Mouse (Mus musculus) kidney, embryonic 16.5 days (tissue): ENCODE results near the gene C130032M10Rik. TPM values are rescaled to one million over a fixed set of nuclear protein-coding genes. Genes with fewer than 3 reads are reported as not detected.

Source experiments
- ATAC-seq: fragments of 200-750 bp; cut with Nextera tagmentation; 2 replicates; pipeline ENCODE4 v1.8.0; 2017; ENCODE audit warnings: moderate TSS enrichment; ENCODE audit not compliant: low FRiP score, low TSS enrichment
- H3K27ac ChIP-seq: fragments of 300-500 bp; sonication (generic); 2 replicates; pipeline ENCODE4 v1.5.1; 2014; ENCODE audit warnings: low read length
- H3K27me3 ChIP-seq: fragments of 300-500 bp; sonication (generic); 2 replicates; pipeline ENCODE4 v1.6.1; 2014; ENCODE audit warnings: low read length, control low read depth, mixed read lengths; ENCODE audit not compliant: insufficient read depth
- H3K36me3 ChIP-seq: fragments of 300-500 bp; sonication (generic); 2 replicates; pipeline ENCODE4 v1.6.1; 2014; ENCODE audit warnings: low read length, control low read depth, mixed read lengths; ENCODE audit not compliant: insufficient read depth
- H3K4me1 ChIP-seq: fragments of 300-500 bp; sonication (generic); 2 replicates; pipeline ENCODE4 v1.6.1; 2014; ENCODE audit warnings: low read length, control low read depth, mixed read lengths; ENCODE audit not compliant: insufficient read depth
- H3K4me2 ChIP-seq: fragments of 300-500 bp; sonication (generic); replicated peaks from 2 replicates; pipeline ENCODE4 v1.6.1; 2014; ENCODE audit warnings: low read depth, low read length
- H3K4me3 ChIP-seq: fragments of 300-500 bp; sonication (generic); 2 replicates; pipeline ENCODE4 v1.5.1; 2014; ENCODE audit warnings: mild to moderate bottlenecking, low read length
- H3K9ac ChIP-seq: fragments of 300-500 bp; sonication (generic); replicated peaks from 2 replicates; pipeline ENCODE4 v1.6.1; 2014; ENCODE audit warnings: low read length
- H3K9me3 ChIP-seq: fragments of 300-500 bp; sonication (generic); 2 replicates; pipeline ENCODE4 v1.6.1; 2016; ENCODE audit warnings: low read length, control low read depth
- WGBS: fragments of 180-500 bp; shearing (Covaris S2); extraction: QIAGEN DNeasy Blood & Tissue Kit; methylation state at CpG from one replicate; pipeline ENCODE4 v1.1.7; 2014; 5-methylcytosine and 5-hydroxymethylcytosine counted together
- polyA plus RNA-seq: library from polyadenylated mRNA; unstranded; fragments of >200 nt; fragmentation: Nextera tagmentation; extraction: Ambion mirVana; gene quantifications from 2 replicates; pipeline ENCODE4 v1.2.1, GENCODE M21; 2015

The C130032M10Rik gene
- polyA plus RNA-seq, 1 experiment from 2014 or later, result 0.22 TPM

DNA sequence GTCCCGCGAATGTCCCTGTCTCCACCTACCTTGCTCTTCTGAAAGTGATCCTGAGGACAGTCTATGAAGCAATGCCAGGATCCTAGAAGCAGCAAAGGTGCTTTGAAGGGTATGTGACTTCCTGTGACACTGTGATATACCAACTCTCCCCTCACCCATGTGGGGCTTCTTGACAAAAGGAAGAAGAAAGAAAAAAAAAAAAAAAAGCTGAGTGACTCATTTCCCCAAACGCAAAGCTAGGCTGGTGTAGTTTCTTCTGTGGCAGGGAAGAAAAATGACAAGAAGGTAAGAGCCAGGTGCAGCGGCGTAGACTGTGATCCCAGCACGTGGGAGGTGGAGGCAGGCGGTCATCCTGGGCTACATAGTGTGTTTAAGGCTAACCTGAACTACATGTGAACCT, 19.0 kb upstream of the C130032M10Rik start:
- H3K9ac ChIP-seq, result no peak overlapping the region
- no peaks in the 10 kb centered on the region for H3K9me3 ChIP-seq
- no peak overlapping the region for H3K4me2 ChIP-seq
- ATAC-seq, result no peak
- no peak overlapping the region for H3K27ac ChIP-seq
- H3K36me3 ChIP-seq, result no peaks in the 10 kb centered on the region
- H3K4me3 ChIP-seq, result no peak overlapping the region
- peaks cover 5% of the 10 kb centered on the region; the same call in 1 of the 2 replicates for H3K27me3 ChIP-seq
- WGBS, result 79% methylated on average over 7 of the region's 7 CpGs
- no peaks in the 10 kb centered on the region for H3K4me1 ChIP-seq

DNA sequence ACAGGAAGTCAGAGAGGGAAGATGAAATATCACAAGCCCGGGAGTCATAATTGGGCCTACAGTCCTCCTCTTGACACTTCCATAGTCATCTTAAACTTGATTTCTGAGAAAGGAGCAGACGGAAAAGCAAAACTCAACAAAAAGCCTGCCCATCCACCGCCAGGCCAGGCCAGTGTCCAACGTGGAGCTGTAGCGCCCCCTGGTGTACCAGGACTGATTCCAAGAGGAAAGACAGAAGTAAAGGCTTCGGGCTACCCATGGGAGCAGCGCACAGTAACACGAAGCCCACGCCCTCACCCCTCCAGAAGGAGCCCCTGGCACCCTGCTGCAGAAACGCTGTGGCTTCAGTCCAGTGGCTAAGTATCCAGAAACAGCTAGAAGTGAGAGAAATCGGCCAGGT, 17.3 kb upstream of the C130032M10Rik start:
- Histone ChIP-seq H3K27me3 (peaks cover 5% of the 10 kb centered on the region; the same call in 1 of the 2 replicates), H3K9me3 (no peaks in the 10 kb centered on the region), H3K36me3 (no peaks in the 10 kb centered on the region), H3K9ac (no peak overlapping the region; the same call in 1 of the 2 replicates), H3K4me2 (peak overlapping the region; percentile 34; the same call in 1 of the 2 replicates), H3K4me3 (no peak overlapping the region), H3K4me1 (no peaks in the 10 kb centered on the region), H3K27ac (no peak overlapping the region)
- WGBS, result 5% methylated on average over 11 of the region's 11 CpGs
- peak; percentile 81 for ATAC-seq

DNA sequence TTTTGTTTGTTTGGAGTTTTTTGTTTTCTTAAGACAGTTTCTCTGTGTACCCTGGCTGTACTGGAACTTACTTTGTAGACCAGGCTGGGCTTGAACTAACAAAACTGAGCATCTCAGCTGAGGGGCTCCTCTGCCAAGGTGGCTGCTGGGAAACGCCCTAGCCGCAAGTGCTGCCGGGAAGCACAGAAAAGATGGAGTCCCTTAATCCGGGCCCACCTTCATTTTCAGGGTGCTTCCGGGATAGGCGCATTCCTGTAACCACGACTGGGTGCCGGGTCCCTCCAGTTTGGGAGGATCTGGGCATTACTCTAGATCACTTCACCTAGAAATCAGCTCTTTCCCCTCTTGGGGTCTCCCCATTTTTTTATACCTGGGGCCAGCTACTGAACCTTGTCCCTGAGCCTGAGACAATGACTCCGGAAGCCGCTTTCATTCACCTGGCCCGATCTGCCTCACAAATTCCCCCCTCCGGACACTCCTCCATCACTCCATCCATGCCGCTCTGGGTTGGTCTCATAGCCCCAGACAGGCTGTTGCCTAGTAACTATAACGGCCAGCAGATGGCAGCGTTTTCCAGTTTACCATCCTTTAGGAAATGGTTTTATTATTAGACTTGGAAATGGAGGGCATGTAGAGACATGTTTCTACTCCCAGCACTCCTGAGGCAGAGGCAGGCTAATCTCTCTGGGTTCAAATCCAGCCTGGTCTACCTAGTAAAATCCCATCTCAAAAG, 15.5 kb upstream of the C130032M10Rik start:
- H3K4me3 ChIP-seq, result no peak overlapping the region
- H3K4me2 ChIP-seq, result 0 out of 2 replicates have a peak overlapping the region, but pooled peaks have one; percentile 7
- no peaks in the 10 kb centered on the region for H3K9me3 ChIP-seq
- 0 out of 2 replicates have a peak, but pooled peaks have one; percentile 46 for ATAC-seq
- H3K4me1 ChIP-seq, result no peaks in the 10 kb centered on the region
- WGBS, result 18% methylated on average over 15 of the region's 15 CpGs
- peaks cover 5% of the 10 kb centered on the region; the same call in 1 of the 2 replicates for H3K27me3 ChIP-seq
- H3K27ac ChIP-seq, result no peak overlapping the region
- no peaks in the 10 kb centered on the region for H3K36me3 ChIP-seq
- no peak overlapping the region for H3K9ac ChIP-seq

DNA sequence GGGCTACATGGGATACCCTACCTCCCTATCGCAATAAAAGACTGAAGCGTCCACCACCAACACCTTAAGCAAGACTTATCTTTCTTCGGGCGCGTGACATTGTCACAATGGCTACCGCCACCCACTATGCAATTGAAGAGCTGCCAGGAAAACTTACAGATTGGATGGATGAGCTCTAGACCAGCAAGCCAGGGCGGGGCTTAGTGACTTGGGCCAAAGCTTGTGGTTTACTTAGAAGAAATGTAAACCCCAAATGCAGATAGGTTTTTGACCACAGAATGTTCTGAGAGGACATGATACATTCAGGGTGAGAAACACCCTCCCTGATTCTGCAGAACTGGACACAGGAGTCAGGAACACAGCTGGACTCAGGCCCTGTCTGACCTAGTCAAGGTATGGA, 14.4 kb upstream of the C130032M10Rik start:
- H3K9ac ChIP-seq, result no peak overlapping the region
- no peaks in the 10 kb centered on the region for H3K9me3 ChIP-seq
- WGBS, result 93% methylated on average over 7 of the region's 7 CpGs
- H3K27ac ChIP-seq, result no peak overlapping the region
- H3K4me2 ChIP-seq, result no peak overlapping the region
- no peak for ATAC-seq
- peaks cover 5% of the 10 kb centered on the region; the same call in 1 of the 2 replicates for H3K27me3 ChIP-seq
- no peak overlapping the region for H3K4me3 ChIP-seq
- no peaks in the 10 kb centered on the region for H3K36me3 ChIP-seq
- no peaks in the 10 kb centered on the region for H3K4me1 ChIP-seq

DNA sequence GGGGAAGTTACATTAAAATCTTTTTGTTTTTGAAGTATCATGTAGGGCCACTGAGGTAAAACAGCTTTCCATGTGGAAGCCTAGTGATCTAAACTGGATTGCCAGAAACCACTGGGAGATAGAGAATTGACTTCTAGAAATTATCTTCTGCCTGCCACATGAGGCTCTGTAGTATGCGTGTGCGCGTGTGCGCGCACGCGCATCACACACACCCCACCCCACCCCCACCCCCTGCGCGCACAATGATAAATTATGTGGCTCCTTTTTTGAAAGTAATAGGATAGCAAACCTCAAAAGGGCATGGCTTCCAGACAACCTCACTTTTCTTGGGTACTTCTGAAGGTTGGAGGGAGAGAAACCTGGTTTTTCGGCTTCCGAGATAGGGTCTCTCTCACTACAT, 13.6 kb upstream of the C130032M10Rik start:
- Histone ChIP-seq H3K9me3 (no peaks in the 10 kb centered on the region), H3K4me3 (no peak overlapping the region), H3K27ac (no peak overlapping the region), H3K27me3 (peaks cover 5% of the 10 kb centered on the region; the same call in 1 of the 2 replicates), H3K36me3 (no peaks in the 10 kb centered on the region), H3K9ac (no peak overlapping the region), H3K4me2 (no peak overlapping the region), H3K4me1 (no peaks in the 10 kb centered on the region)
- 95% methylated on average over 11 of the region's 11 CpGs for WGBS
- ATAC-seq, result no peak

DNA sequence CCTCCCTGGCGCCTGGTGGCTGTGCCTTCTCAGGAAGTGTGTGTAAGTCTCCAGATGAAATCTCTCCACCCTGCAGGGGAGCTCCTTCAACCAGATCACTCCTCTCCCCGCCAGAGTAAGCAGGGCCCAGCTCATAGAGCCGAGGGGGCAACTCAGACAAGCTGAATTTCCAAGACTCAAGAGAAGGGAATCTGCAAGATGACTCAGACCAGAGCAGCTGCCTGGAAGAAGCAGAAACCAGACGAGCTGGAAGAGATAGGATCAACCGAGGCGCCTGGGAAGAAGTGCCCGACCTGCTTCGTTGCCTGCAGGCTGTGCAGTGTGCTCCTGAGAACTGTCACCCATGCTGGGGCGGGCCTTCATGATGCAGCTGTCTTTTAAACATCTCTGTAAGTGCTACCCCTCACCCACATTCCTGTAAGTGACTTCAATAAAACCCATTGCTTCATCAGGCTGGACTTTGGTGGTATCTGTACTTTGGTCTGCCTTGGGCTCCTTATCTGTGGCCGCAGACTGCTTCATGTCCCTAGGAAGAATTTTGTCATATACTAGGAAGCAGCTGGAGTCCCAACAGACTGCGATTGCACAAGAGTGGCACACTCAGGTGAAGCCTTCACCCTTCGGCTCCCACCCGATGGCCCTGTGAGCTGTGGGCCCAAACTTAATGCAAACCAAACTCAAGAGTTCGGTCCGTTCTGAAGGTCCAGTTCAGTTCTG, 12.6 kb upstream of the C130032M10Rik start:
- ATAC-seq, result peak; percentile 52; the same call in 1 of the 2 replicates
- no peak overlapping the region for H3K4me2 ChIP-seq
- 65% methylated on average over 15 of the region's 15 CpGs for WGBS

DNA sequence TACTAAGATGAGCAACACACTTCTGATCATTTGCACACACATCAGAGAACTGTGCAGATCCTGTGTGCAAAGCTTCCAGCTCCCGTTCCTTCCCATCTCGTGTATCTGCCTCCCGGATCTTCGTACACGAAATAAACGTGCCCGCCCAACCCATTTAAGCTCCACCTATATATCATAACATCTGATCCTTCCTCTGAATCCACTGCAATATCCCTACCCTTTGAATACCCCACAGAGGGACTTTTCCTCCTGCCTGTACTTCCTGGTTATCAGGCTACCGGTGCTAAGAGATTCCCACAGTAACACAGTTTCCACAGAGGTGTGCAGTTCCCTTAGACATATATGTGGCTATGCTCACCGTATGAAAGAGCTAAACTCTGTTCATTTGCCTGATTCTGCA, 10.7 kb upstream of the C130032M10Rik start, which contains the start of gene Ccr4:
Ccr4 (minus strand) TSS at position 101 of the 400 bp plus-strand sequence.
- Histone ChIP-seq H3K9me3 (peaks cover 14% of the 10 kb centered on the region), H3K4me3 (no peak within 1 kb of the TSS), H3K9ac (no peak within 1 kb of the TSS), H3K27ac (no peak within 1 kb of the TSS), H3K36me3 (peaks cover 11% of the 10 kb centered on the region; the same call in 1 of the 2 replicates), H3K4me2 (no peak within 1 kb of the TSS), H3K4me1 (no peaks in the 10 kb centered on the region), H3K27me3 (0 out of 2 replicates have a peak, but pooled peaks cover 1% of the 10 kb centered on the region)
- 89% methylated on average over 9 of the region's 9 CpGs for WGBS
- no peak for ATAC-seq

More for the DNA sequence above, 12.6 kb upstream of the C130032M10Rik start:
- Histone ChIP-seq H3K4me1 (no peaks in the 10 kb centered on the region), H3K27me3 (peaks cover 5% of the 10 kb centered on the region; the same call in 1 of the 2 replicates), H3K4me3 (no peak overlapping the region), H3K9me3 (peaks cover 1% of the 10 kb centered on the region; the same call in 1 of the 2 replicates), H3K36me3 (no peaks in the 10 kb centered on the region), H3K9ac (no peak overlapping the region), H3K27ac (no peak overlapping the region)

DNA sequence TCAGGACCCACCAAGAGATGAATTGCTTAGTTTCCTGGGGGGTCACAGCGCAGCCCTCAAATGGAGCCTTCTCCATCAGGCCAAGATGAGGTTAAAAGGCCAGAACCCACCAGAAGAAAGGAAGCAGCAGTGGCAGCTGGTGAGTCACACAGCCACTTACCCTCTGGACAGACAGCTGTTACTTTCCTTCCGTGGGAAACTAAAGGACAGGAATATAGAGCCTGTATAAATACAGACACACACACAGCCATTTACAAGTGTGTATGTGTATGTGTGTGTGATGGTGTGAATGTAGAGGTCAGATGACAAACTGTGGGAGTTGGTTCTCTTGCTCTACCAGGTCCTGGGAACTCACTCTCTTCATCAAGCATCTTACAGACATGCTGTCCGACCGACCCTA, 8.9 kb upstream of the C130032M10Rik start:
- H3K36me3 ChIP-seq, result peaks cover 15% of the 10 kb centered on the region

DNA sequence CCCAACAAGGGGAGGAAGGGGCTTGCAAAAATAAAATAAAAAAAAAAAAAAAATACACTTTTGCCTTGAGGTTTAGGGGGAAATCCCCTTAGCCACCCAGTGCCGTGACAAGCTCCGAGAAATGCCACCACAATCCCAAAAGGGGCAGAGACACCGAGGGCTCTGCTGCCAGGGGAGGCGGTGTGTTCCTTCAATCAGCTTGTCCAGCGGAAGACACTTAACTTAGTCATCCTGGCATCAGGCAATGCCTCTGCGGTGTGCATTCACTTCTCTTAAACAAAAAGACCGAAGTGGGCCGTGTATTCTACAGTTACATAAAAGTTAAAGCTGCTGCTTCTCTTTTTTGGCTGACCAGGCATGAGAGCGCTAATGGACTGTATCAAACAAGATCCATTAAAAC, 8.1 kb upstream of the C130032M10Rik start:
- WGBS, result 84% methylated on average over 9 of the region's 9 CpGs
- no peak for ATAC-seq
- H3K36me3 ChIP-seq, result peaks cover 22% of the 10 kb centered on the region
- H3K4me2 ChIP-seq, result no peak overlapping the region
- H3K27ac ChIP-seq, result no peak overlapping the region
- no peaks in the 10 kb centered on the region for H3K4me1 ChIP-seq
- peaks cover 30% of the 10 kb centered on the region for H3K9me3 ChIP-seq
- no peak overlapping the region for H3K9ac ChIP-seq
- no peaks in the 10 kb centered on the region for H3K27me3 ChIP-seq
- no peak overlapping the region for H3K4me3 ChIP-seq

More for the DNA sequence above, 8.9 kb upstream of the C130032M10Rik start:
- no peak overlapping the region for H3K27ac ChIP-seq
- no peak overlapping the region for H3K4me3 ChIP-seq
- peaks cover 23% of the 10 kb centered on the region for H3K9me3 ChIP-seq
- no peak for ATAC-seq
- no peaks in the 10 kb centered on the region for H3K4me1 ChIP-seq
- H3K9ac ChIP-seq, result no peak overlapping the region
- H3K4me2 ChIP-seq, result no peak overlapping the region
- no peaks in the 10 kb centered on the region for H3K27me3 ChIP-seq
- WGBS, result 61% methylated on average over 4 of the region's 4 CpGs
